Mouse (Mus musculus) left cerebral cortex, adult 6 months (tissue): ENCODE results near the gene Phf5a. TPM values are rescaled to one million over a fixed set of nuclear protein-coding genes. Genes with fewer than 3 reads are reported as not detected.

ENCODE experiments used
- long read RNA-seq, 2 experiments: library from polyadenylated mRNA; unstranded; transcript quantifications; one replicate each; pipeline ENCODE4 v2.0.0; 2019 to 2020
- polyA plus RNA-seq: library from polyadenylated mRNA; unstranded; fragments of <200 nt; fragmentation: Nextera tagmentation; gene quantifications from 2 replicates; pipeline ENCODE4 v1.2.3, GENCODE M21; 2021

Phf5a gene
- 63.8 and 65.3 TPM in 2 replicates for polyA plus RNA-seq
- long read RNA-seq, experiment 1, transcript Phf5a-201 (4 exons, 1,663 nt) = major isoform, 22 of 28 reads
- long read RNA-seq, experiment 1, partial matches to known transcripts = 1 of 28 reads
- long read RNA-seq, experiment 1, other reads (novel, unspliced or antisense) = 3 of 28 reads
- long read RNA-seq, experiment 2, transcript Phf5a-201 (4 exons, 1,663 nt) = major isoform, 59 of 71 reads
- long read RNA-seq, experiment 2, partial matches to known transcripts = 8 of 71 reads
- long read RNA-seq, experiment 2, other reads (novel, unspliced or antisense) = 4 of 71 reads

GRCm38 (mm10) chr15:81871604-81872261 lies at the start of gene Phf5a:
TSS of gene Phf5a (minus strand) at chr15:81871911.

GRCm38 (mm10) chr15:81872262-81873136 lies 788 bp upstream of the Phf5a start, which contains the start of gene Aco2:
TSS of gene Aco2 (plus strand) at chr15:81872309.

GRCm38 (mm10) chr15:81858517-81859329 lies 13.0 kb downstream of the Phf5a start, which contains the start of gene Tob2:
TSS of gene Tob2 (minus strand) at chr15:81858796.

Other genes starting within 250 kb of the Phf5a start
- gene L3mbtl2, start 208.0 kb downstream of the Phf5a start, polyA plus RNA-seq = 17.6 and 22.8 TPM in 2 replicates
- 18.5 and 32.8 TPM in 2 replicates for gene Chadl, start 174.6 kb downstream of the Phf5a start, polyA plus RNA-seq
- gene Zc3h7b, start 126.9 kb downstream of the Phf5a start, polyA plus RNA-seq = 63.8 and 79.5 TPM in 2 replicates
- 92.9 and 124 TPM in 2 replicates for gene Rangap1, start 126.4 kb downstream of the Phf5a start, polyA plus RNA-seq
- gene Tef, start 69.5 kb downstream of the Phf5a start, polyA plus RNA-seq = 35.3 and 105 TPM in 2 replicates
- gene Tob2, start 13.1 kb downstream of the Phf5a start, polyA plus RNA-seq = 8.2 and 9.3 TPM in 2 replicates
- gene Aco2, start 398 bp upstream of the Phf5a start, polyA plus RNA-seq = 270 and 354 TPM in 2 replicates
- gene Polr3h, start 54.3 kb upstream of the Phf5a start, polyA plus RNA-seq = 185 and 213 TPM in 2 replicates
- gene Csdc2, start 64.8 kb upstream of the Phf5a start, polyA plus RNA-seq = 51.2 and 99.5 TPM in 2 replicates
- gene Pmm1, start 89.0 kb upstream of the Phf5a start, polyA plus RNA-seq = 488 and 565 TPM in 2 replicates
- gene 1700029P11Rik, start 108.6 kb upstream of the Phf5a start, polyA plus RNA-seq = not detected in 2 replicates
- 13.0 and 15.6 TPM in 2 replicates for gene Xrcc6, start 115.9 kb upstream of the Phf5a start, polyA plus RNA-seq
- gene Desi1, start 162.0 kb upstream of the Phf5a start, polyA plus RNA-seq = 48.9 and 88.1 TPM in 2 replicates
- 245 and 274 TPM in 2 replicates for gene Snu13, start 175.7 kb upstream of the Phf5a start, polyA plus RNA-seq
- not detected in 2 replicates for gene 4930407I10Rik, start 187.2 kb upstream of the Phf5a start, polyA plus RNA-seq
- 1.9 and 2.9 TPM in 2 replicates for gene Mei1, start 198.1 kb upstream of the Phf5a start, polyA plus RNA-seq